Mouse (Mus musculus) intestine, embryonic 15.5 days (tissue): ENCODE measurements around the gene Klra7. TPM values are rescaled to one million over a fixed set of nuclear protein-coding genes. Genes with fewer than 3 reads are reported as not detected.
"Not testable (repeated sequence)": the region's sequence is repeated elsewhere in the genome, so short reads cannot be mapped to it uniquely, and the experiment has no call there.

ENCODE experiments used
- ATAC-seq: fragments of 200-750 bp; cut with Nextera tagmentation; 2 replicates; pipeline ENCODE4 v1.8.0; 2017; ENCODE audit warnings: moderate TSS enrichment, moderate library complexity
- H3K27ac ChIP-seq: fragments of 300-500 bp; sonication (generic); 2 replicates; pipeline ENCODE4 v1.5.1; 2015; ENCODE audit warnings: mild to moderate bottlenecking, inconsistent platforms
- H3K27me3 ChIP-seq: fragments of 300-500 bp; sonication (generic); replicated peaks from 2 replicates; pipeline ENCODE4 v1.6.1; 2015; ENCODE audit warnings: inconsistent platforms
- H3K36me3 ChIP-seq: fragments of 300-500 bp; sonication (generic); 2 replicates; pipeline ENCODE4 v1.6.1; 2015; ENCODE audit warnings: inconsistent platforms
- H3K4me1 ChIP-seq: fragments of 300-500 bp; sonication (generic); replicated peaks from 2 replicates; pipeline ENCODE4 v1.6.1; 2015; ENCODE audit warnings: inconsistent platforms
- H3K4me2 ChIP-seq: fragments of 300-500 bp; sonication (generic); replicated peaks from 2 replicates; pipeline ENCODE4 v1.6.1; 2015; ENCODE audit warnings: mild to moderate bottlenecking, inconsistent platforms
- H3K4me3 ChIP-seq: fragments of 300-500 bp; sonication (generic); replicated peaks from 2 replicates; pipeline ENCODE4 v1.5.1; 2015; ENCODE audit warnings: inconsistent platforms
- H3K9ac ChIP-seq: fragments of 300-500 bp; sonication (generic); 2 replicates; pipeline ENCODE4 v1.6.1; 2015; ENCODE audit warnings: inconsistent platforms
- H3K9me3 ChIP-seq: fragments of 300-500 bp; sonication (generic); 2 replicates; pipeline ENCODE4 v1.6.1; 2016; ENCODE audit warnings: inconsistent platforms
- WGBS: fragments of 180-500 bp; shearing (Covaris S2); methylation state at CpG from one replicate; pipeline ENCODE4 v1.1.7; 2015; 5-methylcytosine and 5-hydroxymethylcytosine counted together
- polyA plus RNA-seq: library from polyadenylated mRNA; unstranded; fragments of >200 nt; fragmentation: Nextera tagmentation; extraction: Ambion mirVana; gene quantifications from 2 replicates; pipeline ENCODE4 v1.2.1, GENCODE M21; 2015

Gene Klra7
- not detected in 2 replicates for polyA plus RNA-seq

GRCm38 (mm10) chr6:130233222-130233621 is at the start of gene Klra7:
Gene Klra7, minus strand, starts transcription at chr6:130233322.
- Histone ChIP-seq H3K27ac (no peak within 1 kb of the TSS), H3K4me3 (no peak within 1 kb of the TSS), H3K4me1 (no peaks in the 10 kb centered on the region), H3K27me3 (no peaks in the 10 kb centered on the region), H3K9ac (no peak within 1 kb of the TSS), H3K4me2 (no peak within 1 kb of the TSS), H3K9me3 (no peaks in the 10 kb centered on the region), H3K36me3 (no peaks in the 10 kb centered on the region)
- no peak for ATAC-seq

- H3K4me1 ChIP-seq, H3K9me3 ChIP-seq, H3K9ac ChIP-seq, ATAC-seq, H3K27me3 ChIP-seq, H3K27ac ChIP-seq, H3K36me3 ChIP-seq, H3K4me3 ChIP-seq, H3K4me2 ChIP-seq: not testable (repeated sequence)
- 86% methylated on average over 1 of the region's 1 CpGs for WGBS
Measured at GRCm38 (mm10) chr6:130281828-130282227, 48.7 kb upstream of the Klra7 start, which contains the start of gene Klra10. Gene Klra10, minus strand, starts transcription at chr6:130281928.

- H3K27ac ChIP-seq, result no peak overlapping the region
- H3K9me3 ChIP-seq, result no peaks in the 10 kb centered on the region
- H3K4me1 ChIP-seq, result no peaks in the 10 kb centered on the region
- H3K9ac ChIP-seq, result no peak overlapping the region
- no peak for ATAC-seq
- H3K27me3 ChIP-seq, result no peaks in the 10 kb centered on the region
- no peak overlapping the region for H3K4me2 ChIP-seq
- 83% methylated on average over 2 of the region's 2 CpGs for WGBS
- H3K36me3 ChIP-seq, result no peaks in the 10 kb centered on the region
- H3K4me3 ChIP-seq, result no peak overlapping the region
Measured at GRCm38 (mm10) chr6:130255326-130255725, 22.2 kb upstream of the Klra7 start.

GRCm38 (mm10) chr6:130237536-130237935 is 4.4 kb upstream of the Klra7 start:
- H3K4me2 ChIP-seq, result no peak overlapping the region
- ATAC-seq, result no peak
- no peaks in the 10 kb centered on the region for H3K4me1 ChIP-seq
- no peak overlapping the region for H3K4me3 ChIP-seq
- H3K27ac ChIP-seq, result no peak overlapping the region
- no peaks in the 10 kb centered on the region for H3K27me3 ChIP-seq
- no peaks in the 10 kb centered on the region for H3K36me3 ChIP-seq
- no peaks in the 10 kb centered on the region for H3K9me3 ChIP-seq
- no peak overlapping the region for H3K9ac ChIP-seq
- WGBS, result 75% methylated on average over 2 of the region's 2 CpGs

GRCm38 (mm10) chr6:130236635-130237034 is 3.5 kb upstream of the Klra7 start:
- Histone ChIP-seq H3K4me3 (no peak overlapping the region), H3K9ac (no peak overlapping the region), H3K4me1 (no peaks in the 10 kb centered on the region), H3K4me2 (no peak overlapping the region), H3K36me3 (no peaks in the 10 kb centered on the region), H3K27ac (no peak overlapping the region), H3K9me3 (no peaks in the 10 kb centered on the region), H3K27me3 (no peaks in the 10 kb centered on the region)
- 36% methylated on average over 1 of the region's 1 CpGs for WGBS
- no peak for ATAC-seq

GRCm38 (mm10) chr6:130197453-130197852 is 35.7 kb downstream of the Klra7 start:
- not testable (repeated sequence) for H3K27me3 ChIP-seq, H3K4me1 ChIP-seq, H3K4me2 ChIP-seq, ATAC-seq, H3K9ac ChIP-seq, H3K4me3 ChIP-seq, H3K27ac ChIP-seq, H3K36me3 ChIP-seq, H3K9me3 ChIP-seq
- WGBS, result 86% methylated on average over 1 of the region's 1 CpGs

GRCm38 (mm10) chr6:130193012-130193411 is 40.1 kb downstream of the Klra7 start, which contains the start of gene Klra9:
Gene Klra9, minus strand, starts transcription at chr6:130193112.
- H3K4me3 ChIP-seq, H3K27ac ChIP-seq, H3K9ac ChIP-seq, H3K4me2 ChIP-seq, H3K27me3 ChIP-seq, H3K36me3 ChIP-seq, H3K4me1 ChIP-seq, H3K9me3 ChIP-seq, ATAC-seq: not testable (repeated sequence)
- 59% methylated on average over 3 of the region's 3 CpGs for WGBS

Other genes starting within 250 kb of the Klra7 start
- not detected in 2 replicates for gene Klra6, start 206.4 kb downstream of the Klra7 start, polyA plus RNA-seq
- not detected in 2 replicates for gene Klra4, start 166.1 kb downstream of the Klra7 start, polyA plus RNA-seq
- gene Klra8, start 103.4 kb downstream of the Klra7 start, polyA plus RNA-seq, result not detected in 2 replicates
- not detected in 2 replicates for gene Klra9, start 40.2 kb downstream of the Klra7 start, polyA plus RNA-seq
- gene Klra10, start 48.6 kb upstream of the Klra7 start, polyA plus RNA-seq, result not detected in 2 replicates
- gene Klra3, start 104.3 kb upstream of the Klra7 start, polyA plus RNA-seq, result not detected in 2 replicates
- not detected in 2 replicates for gene Klra1, start 153.6 kb upstream of the Klra7 start, polyA plus RNA-seq